In genomic region chr6:12080423-12080822, GRCm38 (mm10) we compare ENCODE assay signal across 16 mouse cellular contexts.
"Had no signal": no experiment of that assay in that cellular context is flagged by ENCODE, and none has a peak within 500 bp of the region (broad histone marks: within the 10 kb centered on the region; RNA-seq: fewer than 3 reads in every experiment).

No protein-coding gene starts in this region.

- H3K4me2 ChIP-seq: kidney, embryonic 15.5 days; liver, embryonic 11.5 days; liver, embryonic 15.5 days; lung, embryonic 14.5 days; midbrain, embryonic 11.5 days; stomach, embryonic 15.5 days had no signal

- H3K27ac ChIP-seq: kidney, embryonic 15.5 days; left cerebral cortex, adult 2 months; limb, embryonic 10.5 days; liver, embryonic 15.5 days; macrophage; stomach, embryonic 15.5 days had no signal

- H3K36me3 ChIP-seq: stomach, embryonic 15.5 days had no signal

- ATAC-seq: intestine, embryonic 16.5 days; midbrain, embryonic 16.5 days had no signal

- H3K9me3 ChIP-seq: kidney, embryonic 15.5 days; limb, embryonic 10.5 days; liver, embryonic 15.5 days; stomach, embryonic 15.5 days had no signal

- H3K4me1 ChIP-seq: limb, embryonic 10.5 days; liver, embryonic 15.5 days; stomach, embryonic 15.5 days had no signal

- H3K27me3 ChIP-seq: kidney, embryonic 15.5 days; liver, embryonic 15.5 days; stomach, embryonic 15.5 days had no signal

- H3K9ac ChIP-seq: kidney, embryonic 15.5 days; liver, embryonic 15.5 days; lung, embryonic 14.5 days; stomach, embryonic 15.5 days had no signal

- H3K4me3 ChIP-seq: kidney, embryonic 15.5 days; left cerebral cortex, adult 2 months; limb, embryonic 10.5 days; liver, embryonic 15.5 days; stomach, embryonic 15.5 days had no signal

- DNase-seq: kidney, adult 2 months; kidney, postnatal 14 days; lung, embryonic 14.5 days; lung, postnatal 14 days; thymus, adult 2 months; thymus, postnatal 25 days had no signal
